Mouse (Mus musculus): ENCODE data around the gene Rtn3.

Gene Rtn3

GRCm38 (mm10) chr19:7377639-7378038 lies 105.4 kb downstream of the Rtn3 start:
- no peak for DNase-seq
